Mouse (Mus musculus) adrenal gland, adult 18-20 months (tissue): ENCODE measurements at regions not wholly inside any gene's neighbourhood (a gene's known extent, or its start where the extent isn't known, plus 50 kb on each side); places are given as distances from the start of the nearest gene placed in this dataset.

Experiments
- DNase-seq, 2 experiments: peaks; one replicate each; pipeline ENCODE4 v3.0.0; 2021 to 2022; ENCODE audit warnings: low spot score in 2 of 2

DNA sequence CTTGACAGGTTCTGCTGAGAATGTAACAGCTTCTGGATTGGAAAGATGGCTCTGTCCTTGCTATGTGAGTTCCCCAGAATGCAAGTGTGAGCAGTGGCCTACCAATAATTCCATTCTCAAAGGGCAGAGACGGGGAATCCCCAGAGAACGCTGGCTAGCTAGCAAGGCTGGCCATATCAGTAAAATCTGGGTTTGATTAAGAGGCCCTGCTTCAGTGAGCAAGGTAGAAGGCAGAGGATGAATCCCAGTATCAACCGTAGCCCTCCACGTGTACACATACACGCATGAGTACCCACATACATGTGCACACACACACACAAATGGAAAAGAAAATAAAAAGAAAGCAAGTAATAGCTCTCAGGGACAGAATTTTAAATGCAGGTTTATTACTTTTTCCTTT, 55.3 kb downstream of the Tril start:
- no peak for DNase-seq

- no peak for DNase-seq
Measured at GRCm38 (mm10) chr6:53762586-53762985, 58.0 kb downstream of the Tril start.

DNA sequence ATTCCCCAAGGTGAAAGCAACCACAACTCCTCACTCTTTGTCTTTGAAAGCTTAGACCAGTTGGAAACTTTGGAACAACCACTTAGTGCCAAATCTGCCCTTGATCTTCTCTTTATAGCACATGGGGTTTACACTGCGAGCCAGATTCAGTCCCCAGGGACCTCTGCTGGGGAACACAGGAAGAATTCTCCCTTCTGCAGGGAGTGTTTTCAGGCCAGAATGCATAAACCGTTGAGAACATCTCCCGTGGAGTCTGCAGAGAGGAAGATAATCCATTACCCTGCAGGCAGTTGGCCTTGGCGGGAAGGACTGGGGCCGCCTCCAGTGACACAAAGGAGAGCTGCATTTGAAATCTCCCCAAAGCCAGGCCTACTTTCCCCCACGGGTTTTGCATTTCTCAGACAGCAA, 60.0 kb downstream of the Tril start:
- DNase-seq, result peak in 1 of 2 experiments; percentile 23

GRCm38 (mm10) chr6:53759686-53760306, 60.8 kb downstream of the Tril start:
- no peak for DNase-seq

DNA sequence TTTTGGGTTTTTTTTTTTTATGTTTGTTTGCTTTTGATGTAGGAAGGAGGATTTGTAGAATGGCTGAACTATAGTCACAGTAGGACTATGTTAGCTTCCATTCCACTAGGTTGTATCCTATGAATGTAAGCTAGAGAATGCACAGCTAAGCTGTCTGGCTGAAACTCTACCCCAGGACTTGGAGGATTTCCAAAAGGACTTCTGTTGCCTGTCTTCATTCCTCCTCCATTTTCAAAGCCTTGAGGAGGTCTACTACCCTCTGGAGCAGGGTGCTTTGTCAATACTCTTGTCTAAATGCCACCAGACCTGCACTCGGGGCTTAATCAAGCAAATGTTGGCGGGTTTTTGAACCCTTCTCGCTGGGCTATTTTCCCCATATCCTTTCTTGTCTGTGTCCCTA, 66.3 kb downstream of the Tril start:
- no peak for DNase-seq

DNA sequence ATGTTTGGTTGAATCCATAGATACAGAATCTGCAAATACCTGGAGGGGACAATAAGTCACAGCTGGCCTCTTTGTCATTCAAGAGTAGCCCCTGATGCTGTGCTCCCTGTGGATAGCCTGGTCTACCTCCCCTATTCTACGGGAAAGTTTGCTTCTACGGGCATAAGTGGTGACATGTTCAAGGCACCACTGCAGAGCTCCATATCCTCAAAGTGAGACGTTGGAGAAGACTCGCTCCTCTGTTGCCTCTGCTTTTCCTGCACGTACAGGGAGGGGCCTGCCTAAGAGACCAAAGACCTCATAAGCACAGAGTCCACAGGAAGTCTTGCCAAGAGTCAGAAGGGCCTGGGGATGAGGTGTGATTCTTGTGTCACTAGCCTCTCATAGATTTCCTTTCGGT, 70.1 kb downstream of the Tril start:
- DNase-seq, result no peak
